Comparison of ENCODE assay signal across 7 mouse cellular contexts in the genomic region with DNA sequence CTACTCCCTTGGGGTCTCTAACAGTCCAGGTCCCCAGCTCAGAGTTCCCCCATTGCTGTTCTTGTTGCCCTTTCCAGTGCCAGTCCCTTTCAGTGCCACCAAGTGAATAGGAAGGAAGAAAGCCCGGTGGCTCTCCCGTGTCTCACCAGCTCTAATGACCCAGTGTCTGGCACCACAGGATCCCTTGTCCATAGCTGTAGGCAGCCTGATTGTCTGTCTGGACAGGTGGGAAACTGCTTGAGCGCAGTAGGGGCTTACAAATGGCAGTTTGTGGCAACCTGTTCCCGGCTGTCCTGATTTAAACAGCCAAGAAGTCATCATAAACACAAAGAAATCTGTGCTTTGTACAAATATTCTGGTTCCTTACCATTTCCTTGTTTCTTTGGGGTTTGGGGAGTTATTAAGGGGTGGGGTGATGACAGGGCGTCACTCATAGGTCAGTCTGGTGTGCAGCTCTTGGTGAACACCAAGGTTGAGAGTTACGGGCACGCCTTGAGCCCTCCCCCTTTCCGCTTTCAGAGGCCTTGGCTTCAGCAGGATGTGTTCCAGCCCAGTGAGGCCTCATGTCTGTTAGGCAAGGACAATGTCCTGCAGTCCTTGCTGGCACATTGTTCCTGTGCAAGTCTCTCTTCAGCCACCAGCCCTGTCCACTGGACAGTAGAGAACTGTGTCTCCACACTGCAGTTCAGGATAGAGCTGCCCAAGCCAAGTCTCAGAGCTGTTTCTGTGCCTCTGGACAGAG.
DNase-seq lines count a peak whose midpoint lies in the region; ATAC-seq lines count a peak whose summit lies in the region.

No protein-coding gene starts in this region.

- WGBS in heart, embryonic 12.5 days = 69% methylated on average over 8 of the region's 8 CpGs
- 70% methylated on average over 8 of the region's 8 CpGs for WGBS in kidney, embryonic 16.5 days

- no peaks in the 10 kb centered on the region for H3K27me3 ChIP-seq in heart, embryonic 12.5 days (replicated peaks)
- no peaks in the 10 kb centered on the region for H3K27me3 ChIP-seq in kidney, embryonic 16.5 days (ENCODE audit: insufficient read depth, low read length)

- no peak overlapping the region for H3K4me3 ChIP-seq in heart, embryonic 12.5 days
- H3K4me3 ChIP-seq in kidney, embryonic 16.5 days (ENCODE audit: low read length) = no peak overlapping the region

- no peak overlapping the region for H3K4me2 ChIP-seq in heart, embryonic 12.5 days
- no peak overlapping the region for H3K4me2 ChIP-seq in kidney, embryonic 16.5 days (replicated peaks; ENCODE audit: low read depth, low read length)

- DNase-seq in adrenal gland, adult (ENCODE audit: inconsistent age in 2 of 2, low spot score in 1 of 2) = peak; percentile 93 to 94
- DNase-seq in adrenal gland, postnatal 4 days (ENCODE audit: low spot score in 2 of 2) = peak; percentile 26 to 62
- DNase-seq in lung, postnatal 14 days = peak; percentile 68
- DNase-seq in layer of hippocampus, adult 18-20 months (ENCODE audit: low spot score in 2 of 2) = no peak

- peak overlapping the region; percentile 88 for H3K27ac ChIP-seq in heart, embryonic 12.5 days (ENCODE audit: poor library complexity, severe bottlenecking)
- H3K27ac ChIP-seq in kidney, embryonic 16.5 days (ENCODE audit: low read length) = peak overlapping the region; percentile 96

- H3K9me3 ChIP-seq in heart, embryonic 12.5 days (replicated peaks) = no peaks in the 10 kb centered on the region
- H3K9me3 ChIP-seq in kidney, embryonic 16.5 days (ENCODE audit: low read length) = no peaks in the 10 kb centered on the region

- no peaks in the 10 kb centered on the region for H3K36me3 ChIP-seq in heart, embryonic 12.5 days
- no peaks in the 10 kb centered on the region; the same call in 1 of the 2 replicates for H3K36me3 ChIP-seq in kidney, embryonic 16.5 days (ENCODE audit: insufficient read depth, low read length)

- no peak overlapping the region for H3K9ac ChIP-seq in heart, embryonic 12.5 days
- H3K9ac ChIP-seq in kidney, embryonic 16.5 days (replicated peaks; ENCODE audit: low read length) = 0 out of 2 replicates have a peak overlapping the region, but pooled peaks have one; percentile 42

- no peak; the same call in 1 of the 2 replicates for ATAC-seq in heart, embryonic 12.5 days (ENCODE audit: insufficient number of reproducible peaks, low FRiP score)
- peak; percentile 25; the same call in 1 of the 2 replicates for ATAC-seq in kidney, embryonic 16.5 days (ENCODE audit: low FRiP score, low TSS enrichment)
- no peak for ATAC-seq in CD4-positive, CD25-positive, alpha-beta regulatory T cell, adult 4 months

- peaks cover 87% of the 10 kb centered on the region for H3K4me1 ChIP-seq in heart, embryonic 12.5 days (replicated peaks)
- peaks cover 70% of the 10 kb centered on the region for H3K4me1 ChIP-seq in kidney, embryonic 16.5 days (ENCODE audit: insufficient read depth, low read length)

Comparison
In these comparisons a context has a peak if more than half of its experiments do, and no peak if none do; other contexts are left out.
1. DNase-seq: peak in adrenal gland, adult (2 of 2), adrenal gland, postnatal 4 days (2 of 2) and lung, postnatal 14 days (single experiment); none in layer of hippocampus, adult 18-20 months (0 of 2).